Mouse (Mus musculus) testis, adult 2 months (tissue): ENCODE results near the gene Ttc39b. TPM values are rescaled to one million over a fixed set of nuclear protein-coding genes. Genes with fewer than 3 reads are reported as not detected.

Experiments used
- H3K27ac ChIP-seq: fragments of 200-500 bp; 2 replicates; pipeline ENCODE4 v1.5.1; 2012; ENCODE audit warnings: low read depth, low read length; ENCODE audit not compliant: control insufficient read depth, insufficient read depth
- H3K27me3 ChIP-seq: fragments of 200-500 bp; 2 replicates; pipeline ENCODE4 v1.6.1; 2012; ENCODE audit warnings: mild to moderate bottlenecking, low read length, moderate library complexity; ENCODE audit not compliant: control insufficient read depth, insufficient read depth
- H3K36me3 ChIP-seq: fragments of 200-500 bp; 2 replicates; pipeline ENCODE4 v1.6.1; 2012; ENCODE audit warnings: mild to moderate bottlenecking, low read length; ENCODE audit not compliant: control insufficient read depth, insufficient read depth
- H3K4me1 ChIP-seq: fragments of 200-500 bp; 2 replicates; pipeline ENCODE4 v1.6.1; 2012; ENCODE audit warnings: low read length; ENCODE audit not compliant: control insufficient read depth, insufficient read depth
- H3K4me3 ChIP-seq: fragments of 200-500 bp; 2 replicates; pipeline ENCODE4 v1.5.1; 2012; ENCODE audit warnings: low read depth, mild to moderate bottlenecking, low read length, moderate library complexity, mixed read lengths; ENCODE audit not compliant: control insufficient read depth
- CTCF ChIP-seq: fragments of 200-500 bp; IDR thresholded peaks from 2 replicates; pipeline ENCODE4 v1.5.1; 2012; ENCODE audit warnings: low read depth, mild to moderate bottlenecking, inconsistent platforms, low read length, moderate library complexity; ENCODE audit not compliant: control insufficient read depth, insufficient read depth, insufficient replicate concordance
- POLR2A ChIP-seq: fragments of 200-500 bp; IDR thresholded peaks from 2 replicates; pipeline ENCODE4 v1.6.1; 2012; ENCODE audit warnings: low read depth, mild to moderate bottlenecking, inconsistent platforms, low read length, moderate library complexity; ENCODE audit not compliant: control insufficient read depth
- polyA plus RNA-seq: library from polyadenylated mRNA; depleted of rRNA; stranded (reverse); fragments of >200 nt; gene quantifications from 2 replicates; pipeline ENCODE4 v1.2.3, GENCODE M21; 2012

The Ttc39b gene
- polyA plus RNA-seq, 1 experiment, result 6.6 TPM

DNA sequence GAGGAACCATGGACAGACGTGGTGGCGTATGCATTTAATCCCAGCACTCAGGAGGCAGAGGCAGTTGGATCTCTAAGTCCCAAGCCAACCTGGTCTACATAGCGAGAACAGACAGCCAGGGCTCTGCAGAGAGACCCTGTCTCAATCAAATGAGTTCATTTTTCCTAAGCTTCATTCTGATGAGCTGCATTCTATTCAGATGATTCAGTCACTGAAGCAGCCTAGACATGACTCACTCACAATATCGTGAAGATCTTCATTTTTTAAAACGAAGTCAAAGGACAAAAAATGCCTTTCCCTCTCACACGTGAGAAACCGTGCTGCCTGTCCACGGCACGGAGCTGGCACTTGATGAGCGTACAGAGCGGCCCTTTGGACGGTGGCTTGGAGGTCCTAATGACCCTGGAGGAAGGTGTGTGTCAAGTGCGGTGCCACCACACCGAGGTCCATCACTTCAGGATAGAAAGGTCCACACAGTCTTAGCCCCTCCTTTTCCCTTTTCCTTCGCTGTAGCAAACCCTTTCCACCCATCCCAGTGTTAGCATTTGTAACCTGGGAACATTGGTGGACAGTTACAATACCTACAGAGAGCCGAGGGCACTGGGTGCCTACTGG, 21.8 kb downstream of the Ttc39b start:
- H3K4me3 ChIP-seq, result no peak overlapping the region
- H3K36me3 ChIP-seq, result no peaks in the 10 kb centered on the region
- H3K4me1 ChIP-seq, result no peaks in the 10 kb centered on the region
- no peak overlapping the region for H3K27ac ChIP-seq
- no peaks in the 10 kb centered on the region for H3K27me3 ChIP-seq
- TF ChIP-seq POLR2A (no peak), CTCF (no peak)

DNA sequence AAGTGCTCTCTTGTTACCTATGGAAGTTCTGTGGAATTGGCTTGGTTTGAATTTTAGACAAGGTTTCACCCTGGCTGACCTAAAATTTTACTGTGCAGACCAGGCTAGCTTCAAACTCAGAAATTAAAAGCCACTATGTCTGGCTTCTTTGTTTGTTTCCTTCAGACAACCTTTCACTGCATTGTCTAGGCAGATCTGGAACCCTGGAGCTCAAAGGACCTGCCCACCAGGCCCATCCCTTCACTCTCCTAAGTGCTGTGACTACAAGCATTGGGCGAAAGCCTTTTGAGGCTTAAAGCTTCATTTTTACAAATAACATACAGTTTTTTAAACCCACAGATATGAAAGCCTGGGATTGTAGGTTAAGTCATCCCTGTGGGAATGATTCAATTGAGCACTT, 22.3 kb downstream of the Ttc39b start:
- Histone ChIP-seq H3K27ac (no peak overlapping the region), H3K27me3 (no peaks in the 10 kb centered on the region), H3K4me1 (no peaks in the 10 kb centered on the region), H3K4me3 (no peak overlapping the region), H3K36me3 (no peaks in the 10 kb centered on the region)
- TF ChIP-seq POLR2A (no peak), CTCF (no peak)

DNA sequence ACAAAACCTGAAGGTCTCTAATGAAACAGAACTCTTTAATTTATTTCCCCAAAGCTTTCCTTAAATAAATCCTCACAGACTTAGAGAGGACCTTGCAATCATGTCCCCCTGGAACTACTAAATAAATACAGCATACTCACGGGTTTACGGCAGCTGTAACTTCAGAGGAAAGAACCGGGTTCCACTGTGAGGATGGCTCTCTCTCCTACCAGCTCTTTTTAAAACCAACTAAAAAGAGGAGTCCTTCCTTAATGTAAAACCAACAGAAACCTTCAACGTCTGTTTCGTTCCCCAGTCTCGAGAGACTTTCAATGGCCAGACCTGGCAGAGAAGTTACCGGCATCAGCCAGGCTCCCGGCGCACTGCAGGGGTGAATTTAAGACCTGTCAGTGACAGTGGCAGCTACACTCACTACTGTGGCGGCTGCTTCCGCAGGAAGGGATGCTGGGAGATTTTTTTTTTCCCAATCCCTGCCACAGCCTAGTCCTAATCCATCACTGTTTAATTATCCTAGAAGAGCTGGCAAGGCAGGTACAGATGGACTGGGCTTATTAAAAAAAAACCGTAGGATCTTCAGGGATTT, 39.2 kb downstream of the Ttc39b start:
- no peaks in the 10 kb centered on the region for H3K36me3 ChIP-seq
- H3K4me3 ChIP-seq, result peak overlapping the region; percentile 69
- no peak for TF ChIP-seq CTCF
- no peak for TF ChIP-seq POLR2A
- peaks cover 3% of the 10 kb centered on the region for H3K4me1 ChIP-seq
- H3K27ac ChIP-seq, result no peak overlapping the region
- no peaks in the 10 kb centered on the region for H3K27me3 ChIP-seq

DNA sequence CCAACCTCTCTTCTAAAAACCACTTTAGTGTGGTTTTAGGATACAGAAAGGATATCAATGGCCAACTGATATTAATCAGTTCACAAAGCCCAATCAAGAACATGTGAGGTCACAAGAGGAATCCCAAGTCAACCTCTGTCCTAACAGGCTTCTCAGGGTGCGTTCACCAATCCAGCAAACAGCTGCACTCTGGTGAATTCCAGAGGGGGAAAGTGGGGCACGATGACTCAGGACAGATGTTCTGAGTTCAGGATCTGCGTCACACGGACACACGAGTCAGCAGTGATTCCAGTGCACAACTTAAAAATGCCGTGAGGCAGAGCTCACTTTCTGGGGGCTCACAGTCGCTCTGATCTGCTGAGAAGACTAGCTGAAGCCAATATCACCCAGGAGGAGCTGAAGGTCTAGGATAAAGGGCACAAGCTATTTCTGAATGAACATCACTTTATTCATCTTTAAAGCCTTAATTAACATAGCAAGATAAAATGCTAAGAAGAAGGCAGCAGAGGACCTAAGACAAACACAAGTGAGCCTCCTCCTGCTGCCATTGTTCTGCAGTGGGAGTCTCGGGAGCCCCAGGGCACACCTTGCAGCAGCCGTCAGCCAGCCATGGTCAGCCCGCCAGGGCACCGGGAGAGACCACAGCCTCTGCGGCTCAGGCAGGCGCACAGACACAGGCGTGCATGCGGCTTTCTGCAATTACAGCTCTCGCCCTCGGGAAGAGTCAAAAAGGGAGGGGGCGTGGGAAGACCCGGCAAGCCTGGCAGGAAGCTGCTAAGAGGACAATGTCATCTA, 39.9 kb downstream of the Ttc39b start:
- H3K36me3 ChIP-seq, result no peaks in the 10 kb centered on the region
- no peak overlapping the region for H3K27ac ChIP-seq
- H3K4me3 ChIP-seq, result peak overlapping the region; percentile 69
- H3K4me1 ChIP-seq, result peaks cover 3% of the 10 kb centered on the region
- no peaks in the 10 kb centered on the region for H3K27me3 ChIP-seq
- TF ChIP-seq CTCF (no peak), POLR2A (no peak)

DNA sequence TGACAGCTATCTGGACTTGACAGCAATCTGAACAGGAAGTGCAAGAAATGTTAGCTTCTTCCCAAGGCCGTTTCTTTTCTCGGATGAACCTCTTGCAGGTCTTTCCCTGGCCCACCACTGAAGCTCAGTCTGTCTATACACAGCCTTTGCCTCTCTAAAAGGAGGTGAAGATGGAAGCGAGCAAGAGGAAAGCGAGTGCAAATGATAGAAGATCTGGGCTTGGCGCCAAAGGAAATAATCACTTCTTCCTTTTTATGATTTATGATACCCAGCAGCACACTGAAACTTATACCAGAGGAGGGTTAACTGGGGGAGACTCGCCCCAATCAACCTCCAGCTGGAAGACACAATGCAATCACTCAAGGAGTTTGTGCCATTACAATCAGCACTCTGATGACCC, 41.6 kb downstream of the Ttc39b start:
- Histone ChIP-seq H3K27ac (no peak overlapping the region), H3K4me3 (no peak overlapping the region), H3K36me3 (no peaks in the 10 kb centered on the region), H3K27me3 (no peaks in the 10 kb centered on the region), H3K4me1 (peaks cover 3% of the 10 kb centered on the region)
- TF ChIP-seq CTCF, result no peak
- no peak for TF ChIP-seq POLR2A

DNA sequence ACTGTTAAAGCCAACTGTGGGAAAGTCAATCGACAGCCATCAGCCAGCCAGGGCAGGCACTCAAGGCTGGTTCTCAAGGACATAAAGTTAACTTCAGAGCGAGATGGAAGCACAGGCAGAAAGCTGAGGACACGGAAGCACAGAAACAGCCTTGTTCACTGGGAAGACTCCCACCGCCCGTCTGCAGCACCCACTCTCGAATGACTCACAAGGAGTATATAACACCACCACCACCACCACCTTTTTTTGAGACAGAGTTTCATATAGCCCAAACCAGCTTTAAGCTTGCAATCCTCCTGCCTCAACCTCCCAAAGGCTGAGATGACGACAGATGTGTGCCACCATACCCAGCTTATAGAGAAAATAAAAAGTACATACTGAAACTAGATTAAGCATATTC, 44.8 kb downstream of the Ttc39b start:
- no peaks in the 10 kb centered on the region for H3K27me3 ChIP-seq
- H3K27ac ChIP-seq, result no peak overlapping the region
- no peaks in the 10 kb centered on the region for H3K36me3 ChIP-seq
- no peak for TF ChIP-seq CTCF
- TF ChIP-seq POLR2A, result no peak
- peaks cover under 1% of the 10 kb centered on the region; the same call in 1 of the 2 replicates for H3K4me1 ChIP-seq
- H3K4me3 ChIP-seq, result no peak overlapping the region

DNA sequence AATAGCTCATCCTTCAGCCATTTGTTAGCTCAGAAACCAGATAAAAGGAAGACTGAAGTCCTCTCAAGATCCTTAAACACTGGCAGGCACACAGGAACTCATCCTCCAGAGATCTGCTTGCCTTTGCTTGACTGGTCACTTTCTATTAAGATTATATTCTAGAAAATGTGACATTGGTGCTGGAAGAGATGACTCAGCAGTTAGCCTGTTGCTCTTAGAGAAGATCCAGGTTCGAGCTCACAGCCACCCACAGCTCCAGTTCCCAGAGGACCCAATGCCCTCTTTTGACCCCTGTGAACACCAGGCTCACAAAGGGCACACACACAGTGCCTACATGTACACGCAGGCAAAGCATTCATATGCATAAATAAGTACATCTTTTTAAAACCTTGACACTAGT, 49.8 kb downstream of the Ttc39b start:
- Histone ChIP-seq H3K27me3 (no peaks in the 10 kb centered on the region), H3K4me1 (peaks cover 3% of the 10 kb centered on the region; the same call in 1 of the 2 replicates), H3K4me3 (no peak overlapping the region), H3K36me3 (no peaks in the 10 kb centered on the region), H3K27ac (no peak overlapping the region)
- TF ChIP-seq CTCF (no peak), POLR2A (no peak)

DNA sequence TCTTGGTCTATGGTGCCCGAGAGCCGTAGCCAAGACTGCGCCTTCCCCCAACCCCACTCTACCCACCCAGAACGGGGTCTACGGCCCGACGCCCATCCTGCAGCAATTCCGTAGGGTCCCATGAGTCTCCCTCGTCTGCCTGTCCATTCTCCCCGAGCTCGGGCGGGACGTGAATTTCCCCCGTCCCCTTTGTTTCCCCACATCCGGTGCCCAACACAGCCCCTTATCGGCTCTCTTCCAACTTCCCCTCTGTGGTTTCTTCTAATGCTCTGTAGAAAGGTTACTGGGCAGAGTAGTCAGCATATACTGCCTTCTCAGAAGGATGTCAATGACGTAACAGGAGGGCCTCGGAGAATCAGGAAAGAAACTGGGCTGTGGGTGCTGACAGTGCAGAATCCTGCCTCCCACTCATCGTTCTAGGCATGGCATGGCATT, 50.4 kb downstream of the Ttc39b start:
- TF ChIP-seq POLR2A (no peak), CTCF (no peak)
- Histone ChIP-seq H3K27ac (no peak overlapping the region), H3K4me1 (peaks cover 3% of the 10 kb centered on the region; the same call in 1 of the 2 replicates), H3K27me3 (no peaks in the 10 kb centered on the region), H3K4me3 (peak overlapping the region; percentile 23), H3K36me3 (no peaks in the 10 kb centered on the region)
